Mouse (Mus musculus) embryonic facial prominence, embryonic 13.5 days (tissue): ENCODE measurements at regions not wholly inside any gene's neighbourhood (a gene's known extent, or its start where the extent isn't known, plus 50 kb on each side); places are given as distances from the start of the nearest gene placed in this dataset.
A peak's percentile ranks its signal among the peaks of the same experiment; 100 is the strongest.

Experiments used
- ATAC-seq: fragments of 200-750 bp; cut with Nextera tagmentation; 2 replicates; pipeline ENCODE4 v1.8.0; 2017; ENCODE audit warnings: low read depth; ENCODE audit not compliant: insufficient number of reproducible peaks, insufficient read depth, low FRiP score, low TSS enrichment
- H3K27ac ChIP-seq: fragments of 300-500 bp; sonication (generic); 2 replicates; pipeline ENCODE4 v1.5.1; 2015; ENCODE audit warnings: moderate library complexity, mild to moderate bottlenecking, inconsistent platforms
- H3K27me3 ChIP-seq: fragments of 300-500 bp; sonication (generic); 2 replicates; pipeline ENCODE4 v1.6.1; 2015; ENCODE audit warnings: mild to moderate bottlenecking, inconsistent platforms
- H3K36me3 ChIP-seq: fragments of 300-500 bp; sonication (generic); 2 replicates; pipeline ENCODE4 v1.6.1; 2015; ENCODE audit warnings: mild to moderate bottlenecking, inconsistent platforms
- H3K4me1 ChIP-seq: fragments of 300-500 bp; sonication (generic); 2 replicates; pipeline ENCODE4 v1.6.1; 2015; ENCODE audit warnings: inconsistent platforms
- H3K4me2 ChIP-seq: fragments of 300-500 bp; sonication (generic); 2 replicates; pipeline ENCODE4 v1.6.1; 2015; ENCODE audit warnings: moderate library complexity, mild to moderate bottlenecking, inconsistent platforms
- H3K4me3 ChIP-seq: fragments of 300-500 bp; sonication (generic); 2 replicates; pipeline ENCODE4 v1.5.1; 2015; ENCODE audit warnings: mild to moderate bottlenecking, inconsistent platforms
- H3K9ac ChIP-seq: fragments of 300-500 bp; sonication (generic); 2 replicates; pipeline ENCODE4 v1.6.1; 2015; ENCODE audit warnings: mild to moderate bottlenecking, inconsistent platforms
- H3K9me3 ChIP-seq: fragments of 300-500 bp; sonication (generic); 2 replicates; pipeline ENCODE4 v1.6.1; 2016; ENCODE audit warnings: inconsistent platforms
- WGBS: fragments of 180-500 bp; shearing (Covaris S2); methylation state at CpG from one replicate; pipeline ENCODE4 v1.1.7; 2015; ENCODE audit warnings: mixed read lengths; 5-methylcytosine and 5-hydroxymethylcytosine counted together

DNA sequence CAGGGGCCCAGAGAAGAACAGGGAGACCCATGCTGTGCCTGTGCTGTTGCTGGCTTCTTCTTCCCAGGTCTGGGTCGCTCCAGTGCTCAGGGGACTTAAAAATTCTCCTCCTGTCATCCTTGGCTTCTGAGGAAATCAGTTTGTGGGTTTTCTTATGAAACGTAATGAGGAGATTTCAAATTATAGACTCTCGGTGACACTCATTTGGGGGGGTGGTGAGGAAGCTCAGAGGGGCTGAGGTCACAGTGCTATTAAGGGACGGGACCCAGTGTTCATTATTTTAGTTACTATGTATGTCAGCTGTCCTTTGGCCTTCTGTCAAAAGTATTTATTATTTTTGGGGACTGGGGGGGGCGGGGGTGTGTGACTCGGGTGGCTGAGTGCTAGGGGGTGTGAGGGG is 171.7 kb upstream of the Mrps10 start:
- peaks cover 21% of the 10 kb centered on the region for H3K4me1 ChIP-seq
- no peaks in the 10 kb centered on the region for H3K27me3 ChIP-seq
- no peak for ATAC-seq
- no peak overlapping the region for H3K9ac ChIP-seq
- no peak overlapping the region for H3K4me3 ChIP-seq
- peaks cover 7% of the 10 kb centered on the region; the same call in 1 of the 2 replicates for H3K9me3 ChIP-seq
- no peak overlapping the region for H3K27ac ChIP-seq
- WGBS: 49% methylated on average over 6 of the region's 6 CpGs
- peaks cover 17% of the 10 kb centered on the region for H3K36me3 ChIP-seq
- no peak overlapping the region for H3K4me2 ChIP-seq

- ATAC-seq: no peak
- H3K4me2 ChIP-seq: no peak overlapping the region
- H3K4me3 ChIP-seq: no peak overlapping the region
- peaks cover 26% of the 10 kb centered on the region for H3K4me1 ChIP-seq
- H3K27ac ChIP-seq: no peak overlapping the region
- no peak overlapping the region for H3K9ac ChIP-seq
- H3K9me3 ChIP-seq: peaks cover 7% of the 10 kb centered on the region; the same call in 1 of the 2 replicates
- 63% methylated on average over 7 of the region's 7 CpGs for WGBS
- H3K36me3 ChIP-seq: peaks cover 18% of the 10 kb centered on the region
- no peaks in the 10 kb centered on the region for H3K27me3 ChIP-seq
Observed at GRCm38 (mm10) chr17:47195981-47196380, 172.7 kb upstream of the Mrps10 start.

- no peak overlapping the region for H3K27ac ChIP-seq
- H3K36me3 ChIP-seq: peaks cover 18% of the 10 kb centered on the region
- WGBS: 91% methylated on average over 14 of the region's 14 CpGs
- peaks cover 38% of the 10 kb centered on the region for H3K4me1 ChIP-seq
- no peak for ATAC-seq
- peaks cover 7% of the 10 kb centered on the region; the same call in 1 of the 2 replicates for H3K9me3 ChIP-seq
- H3K4me2 ChIP-seq: no peak overlapping the region
- no peak overlapping the region for H3K9ac ChIP-seq
- H3K4me3 ChIP-seq: no peak overlapping the region
- H3K27me3 ChIP-seq: no peaks in the 10 kb centered on the region
Observed at GRCm38 (mm10) chr17:47194463-47195012, 174.1 kb upstream of the Mrps10 start.

DNA sequence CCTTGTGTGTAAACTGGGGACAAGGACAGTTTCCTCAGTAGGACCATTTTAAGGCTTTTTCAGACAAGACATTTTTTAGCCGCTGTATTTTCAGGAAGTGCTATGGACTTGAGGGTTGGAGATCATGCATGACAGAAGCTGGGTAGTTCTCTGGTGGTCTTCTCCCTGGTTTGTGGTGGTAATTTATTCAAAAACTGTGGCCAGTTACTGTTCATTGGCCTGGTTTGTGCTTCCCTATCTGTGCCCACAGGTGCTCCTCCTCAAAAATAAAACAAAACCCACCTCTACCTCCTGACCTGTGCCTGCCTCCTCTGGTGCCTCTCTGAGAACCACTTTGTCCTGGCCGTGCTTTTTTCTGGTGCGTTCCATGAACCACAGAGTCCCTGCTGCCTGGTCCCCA is 177.3 kb upstream of the Mrps10 start:
- Histone ChIP-seq H3K36me3 (peaks cover 22% of the 10 kb centered on the region), H3K4me3 (no peak overlapping the region), H3K9me3 (peaks cover 7% of the 10 kb centered on the region; the same call in 1 of the 2 replicates), H3K27ac (no peak overlapping the region), H3K9ac (no peak overlapping the region), H3K27me3 (no peaks in the 10 kb centered on the region), H3K4me2 (no peak overlapping the region), H3K4me1 (peaks cover 21% of the 10 kb centered on the region)
- 88% methylated on average over 3 of the region's 3 CpGs for WGBS
- no peak for ATAC-seq

DNA sequence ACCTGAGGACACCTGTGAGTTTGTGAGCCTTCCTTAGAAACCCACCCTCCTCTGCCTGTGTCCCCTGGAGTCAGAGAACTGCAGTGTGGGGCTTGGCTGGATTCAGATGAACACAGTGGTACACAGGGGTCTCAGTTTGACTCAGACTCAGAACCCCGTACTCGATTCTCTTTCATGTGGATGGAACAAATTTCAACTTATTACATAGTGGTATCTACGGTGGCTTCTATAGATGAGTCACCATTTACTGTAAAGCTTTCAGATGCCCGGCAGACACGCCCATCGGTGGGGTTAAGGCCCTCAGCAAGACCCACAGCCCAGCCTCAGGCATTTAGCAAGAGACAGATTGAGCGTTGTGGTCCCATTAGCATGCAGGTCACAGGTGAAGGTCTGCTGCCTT is 178.9 kb upstream of the Mrps10 start:
- no peak for ATAC-seq
- Histone ChIP-seq H3K36me3 (peaks cover 22% of the 10 kb centered on the region), H3K9me3 (peaks cover 6% of the 10 kb centered on the region; the same call in 1 of the 2 replicates), H3K4me2 (no peak overlapping the region), H3K9ac (no peak overlapping the region), H3K27me3 (no peaks in the 10 kb centered on the region), H3K4me3 (no peak overlapping the region), H3K27ac (no peak overlapping the region), H3K4me1 (peaks cover 23% of the 10 kb centered on the region)
- WGBS: 66% methylated on average over 7 of the region's 7 CpGs

DNA sequence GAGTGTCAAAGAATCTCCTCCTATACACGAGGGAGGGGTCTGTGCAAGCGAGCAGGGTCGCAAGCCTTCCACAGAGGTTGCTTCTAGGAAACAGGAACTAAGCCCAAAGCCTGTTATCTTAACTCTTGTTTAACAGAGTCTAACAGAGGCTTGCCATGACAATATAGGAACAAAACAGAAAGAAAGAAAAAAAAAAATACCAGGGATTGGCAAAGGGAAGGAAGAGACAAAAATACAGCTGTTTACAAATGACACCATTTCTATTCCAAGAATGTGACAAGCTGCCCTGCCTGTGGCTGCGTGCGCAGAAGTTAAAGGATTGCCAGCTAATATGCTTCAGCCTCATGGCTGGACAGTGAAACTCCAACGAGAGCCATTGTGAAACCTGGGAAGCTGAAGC is 173.8 kb upstream of the Ubr2 start:
- no peak for ATAC-seq
- H3K9me3 ChIP-seq: no peaks in the 10 kb centered on the region
- no peaks in the 10 kb centered on the region for H3K27me3 ChIP-seq
- H3K36me3 ChIP-seq: 0 out of 2 replicates have a peak, but pooled peaks cover 7% of the 10 kb centered on the region
- H3K4me3 ChIP-seq: no peak overlapping the region
- peaks cover 35% of the 10 kb centered on the region for H3K4me1 ChIP-seq
- H3K9ac ChIP-seq: no peak overlapping the region
- H3K4me2 ChIP-seq: no peak overlapping the region
- 68% methylated on average over 6 of the region's 6 CpGs for WGBS
- no peak overlapping the region for H3K27ac ChIP-seq

- H3K4me3 ChIP-seq: no peak overlapping the region
- 67% methylated on average over 6 of the region's 6 CpGs for WGBS
- H3K27ac ChIP-seq: no peak overlapping the region
- H3K4me1 ChIP-seq: peaks cover 55% of the 10 kb centered on the region
- no peaks in the 10 kb centered on the region for H3K9me3 ChIP-seq
- no peaks in the 10 kb centered on the region for H3K27me3 ChIP-seq
- H3K9ac ChIP-seq: no peak overlapping the region
- ATAC-seq: no peak
- no peak overlapping the region for H3K4me2 ChIP-seq
- H3K36me3 ChIP-seq: 0 out of 2 replicates have a peak, but pooled peaks cover 3% of the 10 kb centered on the region
Observed at GRCm38 (mm10) chr17:47182118-47182517, 171.8 kb upstream of the Ubr2 start.

- Histone ChIP-seq H3K36me3 (peaks cover 11% of the 10 kb centered on the region; the same call in 1 of the 2 replicates), H3K4me1 (peaks cover 60% of the 10 kb centered on the region), H3K27ac (peak overlapping the region; percentile 75), H3K9ac (no peak overlapping the region), H3K9me3 (no peaks in the 10 kb centered on the region), H3K27me3 (no peaks in the 10 kb centered on the region), H3K4me3 (no peak overlapping the region), H3K4me2 (peak overlapping the region; percentile 26)
- no peak for ATAC-seq
- 19% methylated on average over 5 of the region's 5 CpGs for WGBS
Observed at GRCm38 (mm10) chr17:47179410-47179809, 169.1 kb upstream of the Ubr2 start.

- H3K36me3 ChIP-seq: peaks cover 11% of the 10 kb centered on the region; the same call in 1 of the 2 replicates
- peak overlapping the region; percentile 26 for H3K4me2 ChIP-seq
- peaks cover 56% of the 10 kb centered on the region for H3K4me1 ChIP-seq
- peak overlapping the region; percentile 32; the same call in 1 of the 2 replicates for H3K9ac ChIP-seq
- no peak for ATAC-seq
- peak overlapping the region; percentile 75 for H3K27ac ChIP-seq
- no peaks in the 10 kb centered on the region for H3K9me3 ChIP-seq
- WGBS: 20% methylated on average over 5 of the region's 5 CpGs
- no peak overlapping the region for H3K4me3 ChIP-seq
- H3K27me3 ChIP-seq: no peaks in the 10 kb centered on the region
Observed at GRCm38 (mm10) chr17:47178705-47179104, 168.3 kb upstream of the Ubr2 start.

- H3K27me3 ChIP-seq: no peaks in the 10 kb centered on the region
- H3K9ac ChIP-seq: no peak overlapping the region
- no peaks in the 10 kb centered on the region for H3K9me3 ChIP-seq
- 54% methylated on average over 8 of the region's 8 CpGs for WGBS
- no peak overlapping the region for H3K4me3 ChIP-seq
- peak overlapping the region; percentile 75; the same call in 1 of the 2 replicates for H3K27ac ChIP-seq
- peaks cover 9% of the 10 kb centered on the region; the same call in 1 of the 2 replicates for H3K36me3 ChIP-seq
- peaks cover 56% of the 10 kb centered on the region for H3K4me1 ChIP-seq
- peak; percentile 66 for ATAC-seq
- peak overlapping the region; percentile 26 for H3K4me2 ChIP-seq
Observed at GRCm38 (mm10) chr17:47177671-47178246, 167.4 kb upstream of the Ubr2 start.

DNA sequence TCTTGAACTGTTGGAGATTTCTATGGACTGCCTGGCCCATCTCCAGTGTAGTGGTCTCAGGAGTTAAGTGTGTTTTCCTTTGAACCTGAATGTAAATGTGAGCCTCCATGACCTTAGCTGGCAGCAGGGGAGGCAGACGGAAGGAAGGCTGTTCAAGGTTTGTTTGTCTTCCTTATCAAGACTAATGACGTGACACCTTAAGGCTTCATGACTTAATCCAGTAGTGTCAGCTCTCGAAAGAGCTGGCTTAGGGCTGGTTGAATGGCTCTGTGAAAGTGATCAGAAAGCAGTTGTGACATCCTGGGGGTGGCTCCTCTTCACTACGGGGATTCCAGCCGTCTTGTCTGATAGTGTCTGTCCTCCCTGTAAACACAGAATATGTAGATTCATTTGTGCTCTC is 166.0 kb upstream of the Ubr2 start:
- no peak overlapping the region for H3K9ac ChIP-seq
- H3K4me1 ChIP-seq: peaks cover 47% of the 10 kb centered on the region
- no peak overlapping the region for H3K27ac ChIP-seq
- WGBS: 74% methylated on average over 5 of the region's 5 CpGs
- no peak for ATAC-seq
- H3K27me3 ChIP-seq: no peaks in the 10 kb centered on the region
- no peak overlapping the region for H3K4me3 ChIP-seq
- H3K9me3 ChIP-seq: no peaks in the 10 kb centered on the region
- H3K36me3 ChIP-seq: peaks cover 9% of the 10 kb centered on the region; the same call in 1 of the 2 replicates
- H3K4me2 ChIP-seq: no peak overlapping the region

- H3K4me2 ChIP-seq: no peak overlapping the region
- no peak overlapping the region for H3K9ac ChIP-seq
- H3K4me1 ChIP-seq: peaks cover 42% of the 10 kb centered on the region
- 77% methylated on average over 12 of the region's 12 CpGs for WGBS
- ATAC-seq: no peak
- no peak overlapping the region for H3K27ac ChIP-seq
- no peak overlapping the region for H3K4me3 ChIP-seq
- no peaks in the 10 kb centered on the region for H3K27me3 ChIP-seq
- H3K36me3 ChIP-seq: peaks cover 9% of the 10 kb centered on the region; the same call in 1 of the 2 replicates
- H3K9me3 ChIP-seq: no peaks in the 10 kb centered on the region
Observed at GRCm38 (mm10) chr17:47174748-47175215, 164.4 kb upstream of the Ubr2 start.
